Mouse (Mus musculus) spleen, postnatal 4 days (tissue): Measurements from ENCODE around the gene Bpifb3.

Source experiments
- DNase-seq, 2 experiments: peaks; one replicate each; pipeline ENCODE4 v3.0.0; 2022; ENCODE audit warnings: low spot score in 2 of 2

The Bpifb3 gene

GRCm38 (mm10) chr2:153917930-153918329, at the start of gene Bpifb3:
Bpifb3 (plus strand) TSS chr2:153918230.
- DNase-seq, result no peak

GRCm38 (mm10) chr2:153870984-153871383, 47.0 kb upstream of the Bpifb3 start, which contains the start of gene Sun5:
Sun5 (minus strand) TSS chr2:153871084.
- no peak for DNase-seq

GRCm38 (mm10) chr2:153874745-153875144, 43.3 kb upstream of the Bpifb3 start, which contains the start of gene Bpifb2:
Bpifb2 (plus strand) TSS chr2:153875045.
- DNase-seq, result no peak

GRCm38 (mm10) chr2:153899111-153899510, 18.9 kb upstream of the Bpifb3 start:
- DNase-seq, result no peak

GRCm38 (mm10) chr2:153900088-153900487, 17.9 kb upstream of the Bpifb3 start, which contains the start of gene Bpifb6:
Bpifb6 (plus strand) TSS chr2:153900388.
- DNase-seq, result no peak

GRCm38 (mm10) chr2:153902726-153903125, 15.3 kb upstream of the Bpifb3 start:
- no peak for DNase-seq

- DNase-seq, result no peak
These were observed 11.4 kb upstream of the Bpifb3 start for GRCm38 (mm10) chr2:153906626-153907025.

- DNase-seq, result no peak
These were observed 3.9 kb upstream of the Bpifb3 start for GRCm38 (mm10) chr2:153914151-153914550.

- DNase-seq, result no peak
These were observed 3.2 kb downstream of the Bpifb3 start for GRCm38 (mm10) chr2:153921246-153921645.

- peak; percentile 49 to 80 for DNase-seq
These were observed 11.9 kb downstream of the Bpifb3 start for GRCm38 (mm10) chr2:153929871-153930413.

GRCm38 (mm10) chr2:153931125-153931524, 13.1 kb downstream of the Bpifb3 start:
- no peak for DNase-seq

- no peak for DNase-seq
These were observed 15.3 kb downstream of the Bpifb3 start for GRCm38 (mm10) chr2:153933311-153933710.

- no peak for DNase-seq
These were observed 17.3 kb downstream of the Bpifb3 start for GRCm38 (mm10) chr2:153935348-153935747.

- DNase-seq, result no peak
These were observed 19.8 kb downstream of the Bpifb3 start, which contains the start of gene Bpifb4 for GRCm38 (mm10) chr2:153937843-153938242. Bpifb4 (plus strand) TSS chr2:153938212.

- DNase-seq, result peak in 1 of 2 experiments; percentile 79
These were observed 25.5 kb downstream of the Bpifb3 start for GRCm38 (mm10) chr2:153943537-153943936.

- DNase-seq, result no peak
These were observed 26.5 kb downstream of the Bpifb3 start for GRCm38 (mm10) chr2:153944567-153944966.

GRCm38 (mm10) chr2:153952897-153953296, 34.9 kb downstream of the Bpifb3 start:
- peak; percentile 35 to 76 for DNase-seq

- DNase-seq, result peak; percentile 46 to 76
These were observed 35.8 kb downstream of the Bpifb3 start for GRCm38 (mm10) chr2:153953836-153954235.

GRCm38 (mm10) chr2:153962821-153963331, 44.8 kb downstream of the Bpifb3 start:
- no peak for DNase-seq

- no peak for DNase-seq
These were observed 45.3 kb downstream of the Bpifb3 start for GRCm38 (mm10) chr2:153963334-153963733.

GRCm38 (mm10) chr2:153970221-153970620, 52.2 kb downstream of the Bpifb3 start:
- DNase-seq, result no peak

GRCm38 (mm10) chr2:153974582-153974981, 56.6 kb downstream of the Bpifb3 start, which contains the start of gene Bpifa6:
Bpifa6 (plus strand) TSS chr2:153974945.
- no peak for DNase-seq
